Mouse (Mus musculus) cerebellum, adult 2 months (tissue): ENCODE data around the gene Itga2b.
A peak's percentile ranks its signal among the peaks of the same experiment; 100 is the strongest.

ENCODE experiments used
- CTCF ChIP-seq: fragments of 200-500 bp; IDR thresholded peaks from 2 replicates; pipeline ENCODE4 v1.5.1; 2011; ENCODE audit warnings: low read depth, mild to moderate bottlenecking, control low read depth, low read length, moderate library complexity, borderline replicate concordance; ENCODE audit not compliant: insufficient read depth
- POLR2A ChIP-seq: fragments of 200-500 bp; IDR thresholded peaks from 2 replicates; pipeline ENCODE4 v1.6.1; 2011; ENCODE audit warnings: low read length, control low read depth, borderline replicate concordance; ENCODE audit not compliant: insufficient read depth

- TF ChIP-seq POLR2A: no peak
- TF ChIP-seq CTCF: peak; percentile 3; the same call in 1 of the 2 replicates
These were observed 11.0 kb upstream of the Itga2b start for GRCm38 (mm10) chr11:102480897-102481296.
